Mouse (Mus musculus) stomach, postnatal 0 days (tissue): Measurements from ENCODE around the gene Tbc1d9. TPM values are rescaled to one million over a fixed set of nuclear protein-coding genes. Genes with fewer than 3 reads are reported as not detected.

Experiments used
- ATAC-seq: fragments of 200-750 bp; cut with Nextera tagmentation; 2 replicates; pipeline ENCODE4 v1.8.0; 2017; ENCODE audit not compliant: low FRiP score, low TSS enrichment
- DNase-seq: peaks from one replicate; pipeline ENCODE4 v3.0.0-alpha.2; 2016; ENCODE audit warnings: low spot score
- H3K27ac ChIP-seq: fragments of 300-500 bp; sonication (generic); replicated peaks from 2 replicates; pipeline ENCODE4 v1.5.1; 2014; ENCODE audit warnings: mild to moderate bottlenecking, control low read depth
- H3K27me3 ChIP-seq: fragments of 300-500 bp; sonication (generic); 2 replicates; pipeline ENCODE4 v1.6.1; 2014; ENCODE audit warnings: low read length; ENCODE audit not compliant: control insufficient read depth, insufficient read depth
- H3K36me3 ChIP-seq: fragments of 300-500 bp; sonication (generic); 2 replicates; pipeline ENCODE4 v1.6.1; 2014; ENCODE audit warnings: low read length, mixed read lengths; ENCODE audit not compliant: control insufficient read depth, insufficient read depth
- H3K4me1 ChIP-seq: fragments of 300-500 bp; sonication (generic); replicated peaks from 2 replicates; pipeline ENCODE4 v1.6.1; 2014; ENCODE audit warnings: antibody characterized with exemption; ENCODE audit not compliant: control insufficient read depth, insufficient read depth
- H3K4me2 ChIP-seq: fragments of 300-500 bp; sonication (generic); replicated peaks from 2 replicates; pipeline ENCODE4 v1.6.1; 2014; ENCODE audit warnings: low read depth, mild to moderate bottlenecking, control low read depth, moderate library complexity
- H3K4me3 ChIP-seq: fragments of 300-500 bp; sonication (generic); 2 replicates; pipeline ENCODE4 v1.5.1; 2014; ENCODE audit warnings: low read depth, low read length, control low read depth
- H3K9ac ChIP-seq: fragments of 300-500 bp; sonication (generic); 2 replicates; pipeline ENCODE4 v1.6.1; 2014; ENCODE audit warnings: mild to moderate bottlenecking, low read length, control low read depth, mixed read lengths
- H3K9me3 ChIP-seq: fragments of 300-500 bp; sonication (generic); 2 replicates; pipeline ENCODE4 v1.6.1; 2016; ENCODE audit warnings: low read length; ENCODE audit not compliant: control insufficient read depth
- CTCF ChIP-seq: IDR thresholded peaks from 2 replicates; pipeline ENCODE4 v1.5.1; 2016; ENCODE audit warnings: antibody characterized with exemption, low read depth, mild to moderate bottlenecking, moderate library complexity
- EP300 ChIP-seq: optimal IDR thresholded peaks from 2 replicates; pipeline ENCODE3; 2016; ENCODE audit warnings: antibody characterized with exemption
- WGBS: fragments of 180-500 bp; shearing (Covaris S2); extraction: QIAGEN DNeasy Blood & Tissue Kit; methylation state at CpG from one replicate; pipeline ENCODE4 v1.1.7; 2014; 5-methylcytosine and 5-hydroxymethylcytosine counted together
- polyA plus RNA-seq: library from polyadenylated mRNA; unstranded; fragments of >200 nt; fragmentation: Nextera tagmentation; extraction: Ambion mirVana; gene quantifications from 2 replicates; pipeline ENCODE4 v1.2.1, GENCODE M21; 2015

Gene Tbc1d9
- polyA plus RNA-seq, 1 experiment from 2014 or later = 2.6 TPM

DNA sequence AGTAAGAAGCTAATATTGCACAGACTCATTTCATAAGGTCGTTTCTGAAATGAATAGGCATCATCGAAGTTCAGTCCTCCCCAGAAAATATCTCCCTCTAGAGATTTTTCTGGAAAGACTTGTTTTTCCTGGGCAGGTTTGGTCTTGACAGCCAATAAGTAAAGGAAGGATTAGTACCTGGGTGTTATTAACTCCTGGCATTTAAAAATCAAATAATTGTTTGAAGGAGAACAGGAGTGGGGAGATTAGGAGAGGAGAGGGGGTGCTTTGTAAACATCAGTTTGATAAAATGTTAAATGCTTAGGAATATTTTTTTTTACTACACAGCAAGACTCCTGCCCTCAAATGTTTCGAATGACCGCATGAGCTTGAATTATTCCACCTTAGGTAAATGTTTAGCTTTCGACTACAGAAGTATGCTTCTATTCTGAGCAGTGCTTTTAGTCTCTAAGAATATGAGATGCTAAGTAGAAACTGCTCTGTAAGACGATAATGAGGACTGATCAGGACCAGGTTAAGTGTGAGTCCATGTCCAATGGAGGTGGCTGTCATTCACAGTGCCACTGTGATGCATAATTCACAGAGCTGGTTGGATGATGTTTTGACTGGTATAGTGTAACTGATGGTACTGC is 16.8 kb downstream of the Tbc1d9 start:
- no peaks in the 10 kb centered on the region for H3K27me3 ChIP-seq
- H3K4me2 ChIP-seq = no peak overlapping the region
- TF ChIP-seq EP300 = no peak
- no peaks in the 10 kb centered on the region for H3K36me3 ChIP-seq
- peak overlapping the region; percentile 86 for H3K27ac ChIP-seq
- no peak overlapping the region for H3K4me3 ChIP-seq
- no peak for DNase-seq
- H3K9ac ChIP-seq = no peak overlapping the region
- peaks cover 3% of the 10 kb centered on the region; the same call in 1 of the 2 replicates for H3K4me1 ChIP-seq
- peak; percentile 52 for ATAC-seq
- WGBS = 25% methylated on average over 6 of the region's 6 CpGs
- H3K9me3 ChIP-seq = no peaks in the 10 kb centered on the region

DNA sequence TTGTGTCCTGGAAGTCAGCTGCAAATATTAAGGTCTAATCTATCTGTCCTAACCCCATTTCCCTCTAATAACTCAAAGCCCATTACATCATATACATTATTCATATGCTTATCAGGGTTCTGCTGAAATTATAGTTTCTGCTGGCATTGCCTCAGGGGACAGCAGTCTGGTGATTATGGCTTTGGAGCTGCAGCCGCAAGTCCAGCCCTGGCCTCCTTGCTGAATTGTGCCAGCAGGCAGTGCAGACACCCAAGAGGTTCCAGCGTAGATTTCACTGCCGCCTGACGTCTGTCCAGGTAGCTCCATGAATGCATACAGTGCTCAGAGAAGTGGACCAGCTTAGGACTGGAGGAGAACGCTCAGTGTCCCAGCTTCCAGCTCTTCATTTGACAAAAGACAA is 17.6 kb downstream of the Tbc1d9 start:
- no peak for DNase-seq
- H3K9ac ChIP-seq = no peak overlapping the region
- H3K9me3 ChIP-seq = no peaks in the 10 kb centered on the region
- H3K4me1 ChIP-seq = peaks cover 3% of the 10 kb centered on the region; the same call in 1 of the 2 replicates
- no peak for TF ChIP-seq EP300
- no peak for TF ChIP-seq CTCF
- WGBS = 37% methylated on average over 5 of the region's 5 CpGs
- no peak overlapping the region for H3K4me3 ChIP-seq
- H3K27me3 ChIP-seq = no peaks in the 10 kb centered on the region
- ATAC-seq = peak; percentile 25; the same call in 1 of the 2 replicates
- H3K27ac ChIP-seq = peak overlapping the region; percentile 82
- no peak overlapping the region for H3K4me2 ChIP-seq
- H3K36me3 ChIP-seq = no peaks in the 10 kb centered on the region

DNA sequence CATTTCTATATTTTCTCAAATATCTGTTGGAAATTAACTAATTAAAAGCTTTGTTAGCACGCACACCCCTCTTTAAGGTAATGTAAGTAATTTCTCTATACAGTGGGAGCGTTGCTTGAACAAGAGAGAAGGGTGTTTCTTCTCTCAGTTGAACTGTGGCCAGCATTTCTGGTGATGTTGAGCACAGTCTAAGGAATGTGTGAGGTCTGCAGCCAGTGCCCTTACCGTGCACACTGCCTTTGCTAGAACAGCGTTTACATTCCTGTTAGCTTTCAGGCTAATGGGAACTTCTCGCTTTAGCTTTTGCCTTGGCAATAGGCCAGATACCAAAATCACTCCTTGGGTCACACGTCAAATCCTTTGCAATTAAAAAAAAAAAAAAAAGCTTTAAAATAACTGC is 21.2 kb downstream of the Tbc1d9 start:
- Histone ChIP-seq H3K4me1 (no peaks in the 10 kb centered on the region; the same call in 1 of the 2 replicates), H3K27me3 (no peaks in the 10 kb centered on the region), H3K36me3 (no peaks in the 10 kb centered on the region), H3K9ac (no peak overlapping the region), H3K27ac (no peak overlapping the region), H3K4me2 (no peak overlapping the region), H3K9me3 (no peaks in the 10 kb centered on the region), H3K4me3 (no peak overlapping the region)
- ATAC-seq = no peak
- DNase-seq = no peak
- TF ChIP-seq EP300 (no peak), CTCF (no peak)
- 14% methylated on average over 6 of the region's 6 CpGs for WGBS

DNA sequence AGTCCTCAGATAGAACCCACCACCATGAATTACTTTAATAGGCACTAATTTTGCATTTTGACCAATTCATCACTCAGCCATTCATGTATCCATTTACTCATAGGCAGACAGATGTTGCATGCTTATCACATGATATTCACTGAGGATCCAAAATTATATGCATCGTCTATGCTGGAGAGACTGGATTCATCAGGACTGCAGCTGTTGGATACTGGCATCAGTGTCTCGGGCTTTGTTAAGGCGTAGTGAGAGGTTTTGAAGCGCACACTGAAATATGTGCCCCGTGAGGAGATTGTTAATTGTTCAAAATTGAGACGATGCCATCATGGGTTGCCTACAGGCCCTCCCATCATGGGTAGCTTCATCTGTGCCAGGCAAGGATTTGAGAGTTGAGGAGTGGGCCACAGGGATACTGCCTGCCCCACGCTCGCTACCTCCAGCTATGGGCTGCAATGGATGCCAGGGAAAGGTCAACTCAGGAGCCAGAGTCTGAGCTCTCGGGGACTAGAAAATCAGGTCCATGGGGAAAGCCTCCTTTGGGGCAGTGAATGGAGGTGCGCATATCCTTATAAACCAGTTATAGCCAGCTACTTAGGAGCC is 22.3 kb downstream of the Tbc1d9 start:
- no peak for TF ChIP-seq EP300
- TF ChIP-seq CTCF = no peak
- Histone ChIP-seq H3K27ac (0 out of 2 replicates have a peak overlapping the region, but pooled peaks have one; percentile 8), H3K36me3 (no peaks in the 10 kb centered on the region), H3K27me3 (no peaks in the 10 kb centered on the region), H3K9me3 (no peaks in the 10 kb centered on the region), H3K9ac (no peak overlapping the region), H3K4me3 (no peak overlapping the region), H3K4me2 (no peak overlapping the region), H3K4me1 (no peaks in the 10 kb centered on the region; the same call in 1 of the 2 replicates)
- no peak for DNase-seq
- 88% methylated on average over 10 of the region's 10 CpGs for WGBS
- ATAC-seq = no peak

DNA sequence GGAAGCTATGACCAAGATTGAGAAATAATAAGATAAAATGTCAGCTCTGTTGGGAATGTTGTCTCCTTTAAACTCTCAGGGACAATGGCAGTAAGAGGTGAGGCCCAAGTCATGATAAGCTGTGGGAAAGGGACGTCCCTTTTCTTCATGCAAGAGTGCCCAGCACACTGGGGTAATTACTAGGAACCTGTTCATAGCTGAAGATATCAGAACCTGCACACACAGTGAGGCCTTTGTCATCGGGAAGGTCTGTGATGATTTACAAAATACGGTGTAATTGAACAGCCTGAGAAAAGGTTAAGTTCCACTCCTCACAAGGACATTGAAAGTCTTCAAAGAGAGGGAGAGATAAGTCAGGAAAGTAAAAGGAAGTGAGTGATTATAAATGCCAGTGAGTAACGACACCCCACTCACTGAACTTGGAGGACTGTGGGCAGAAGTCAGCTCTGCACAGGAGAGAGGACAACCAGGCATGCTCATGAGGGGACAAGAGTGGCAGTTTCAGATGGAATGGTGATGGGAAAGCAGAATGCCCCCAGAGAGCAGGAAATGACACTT is 24.5 kb downstream of the Tbc1d9 start:
- no peaks in the 10 kb centered on the region for H3K9me3 ChIP-seq
- H3K9ac ChIP-seq = no peak overlapping the region
- WGBS = 48% methylated on average over 4 of the region's 4 CpGs
- H3K27ac ChIP-seq = peak overlapping the region; percentile 61; the same call in 1 of the 2 replicates
- no peak overlapping the region for H3K4me3 ChIP-seq
- no peak overlapping the region for H3K4me2 ChIP-seq
- no peaks in the 10 kb centered on the region for H3K4me1 ChIP-seq
- no peak for TF ChIP-seq CTCF
- TF ChIP-seq EP300 = no peak
- 0 out of 2 replicates have a peak, but pooled peaks have one; percentile 42 for ATAC-seq
- no peaks in the 10 kb centered on the region for H3K36me3 ChIP-seq
- H3K27me3 ChIP-seq = no peaks in the 10 kb centered on the region
- no peak for DNase-seq

DNA sequence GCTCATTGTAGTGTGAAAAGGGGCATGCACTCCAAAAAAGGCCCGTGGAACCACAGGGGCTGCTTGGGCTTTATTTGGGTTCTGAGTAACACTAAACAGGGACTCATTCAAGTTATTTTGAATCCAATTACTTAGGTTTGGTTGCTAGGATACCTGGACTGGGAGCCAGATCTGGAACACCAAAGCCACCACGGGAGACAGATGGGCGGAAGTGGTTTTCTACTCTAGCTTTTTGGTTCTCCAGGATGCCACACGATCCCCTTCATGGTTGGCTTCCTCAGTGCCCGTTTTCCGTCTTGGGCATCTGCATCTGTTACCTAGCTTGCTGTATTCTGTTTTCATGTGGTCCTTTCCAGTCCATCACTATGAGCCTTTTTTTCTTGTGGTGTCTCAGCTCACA is 30.9 kb downstream of the Tbc1d9 start:
- Histone ChIP-seq H3K9ac (no peak overlapping the region), H3K27ac (no peak overlapping the region), H3K4me2 (no peak overlapping the region), H3K4me1 (peaks cover 4% of the 10 kb centered on the region; the same call in 1 of the 2 replicates), H3K9me3 (no peaks in the 10 kb centered on the region), H3K27me3 (no peaks in the 10 kb centered on the region), H3K36me3 (no peaks in the 10 kb centered on the region), H3K4me3 (no peak overlapping the region)
- TF ChIP-seq CTCF = no peak
- TF ChIP-seq EP300 = no peak
- WGBS = 79% methylated on average over 6 of the region's 6 CpGs
- DNase-seq (no peak), ATAC-seq (no peak)
